Mouse (Mus musculus) limb, embryonic 15.5 days (tissue): ENCODE data around the gene Armh2. TPM values are rescaled to one million over a fixed set of nuclear protein-coding genes. Genes with fewer than 3 reads are reported as not detected.

ENCODE experiments used
- ATAC-seq: fragments of 200-750 bp; cut with Nextera tagmentation; 2 replicates; pipeline ENCODE4 v1.8.0; 2017; ENCODE audit warnings: low read depth, moderate TSS enrichment; ENCODE audit not compliant: insufficient number of reproducible peaks, low FRiP score, low TSS enrichment
- H3K27ac ChIP-seq: fragments of 300-500 bp; sonication (generic); 2 replicates; pipeline ENCODE4 v1.5.1; 2015; ENCODE audit warnings: moderate library complexity, mild to moderate bottlenecking, inconsistent platforms
- H3K27me3 ChIP-seq: fragments of 300-500 bp; sonication (generic); 2 replicates; pipeline ENCODE4 v1.6.1; 2015; ENCODE audit warnings: inconsistent platforms
- H3K36me3 ChIP-seq: fragments of 300-500 bp; sonication (generic); 2 replicates; pipeline ENCODE4 v1.6.1; 2015; ENCODE audit warnings: inconsistent platforms
- H3K4me1 ChIP-seq: fragments of 300-500 bp; sonication (generic); 2 replicates; pipeline ENCODE4 v1.6.1; 2015; ENCODE audit warnings: inconsistent platforms
- H3K4me2 ChIP-seq: fragments of 300-500 bp; sonication (generic); 2 replicates; pipeline ENCODE4 v1.6.1; 2015; ENCODE audit warnings: mild to moderate bottlenecking, inconsistent platforms
- H3K4me3 ChIP-seq: fragments of 300-500 bp; sonication (generic); 2 replicates; pipeline ENCODE4 v1.5.1; 2015; ENCODE audit warnings: mild to moderate bottlenecking, inconsistent platforms
- H3K9ac ChIP-seq: fragments of 300-500 bp; sonication (generic); 2 replicates; pipeline ENCODE4 v1.6.1; 2015; ENCODE audit warnings: inconsistent platforms
- H3K9me3 ChIP-seq: fragments of 300-500 bp; sonication (generic); 2 replicates; pipeline ENCODE4 v1.6.1; 2016; ENCODE audit warnings: inconsistent platforms
- WGBS: fragments of 180-500 bp; shearing (Covaris S2); methylation state at CpG from one replicate; pipeline ENCODE4 v1.1.7; 2015; 5-methylcytosine and 5-hydroxymethylcytosine counted together
- polyA plus RNA-seq: library from polyadenylated mRNA; unstranded; fragments of >200 nt; fragmentation: Nextera tagmentation; extraction: Ambion mirVana; gene quantifications from 2 replicates; pipeline ENCODE4 v1.2.1, GENCODE M21; 2015

Gene Armh2
- polyA plus RNA-seq, 1 experiment from 2014 or later: not detected

DNA sequence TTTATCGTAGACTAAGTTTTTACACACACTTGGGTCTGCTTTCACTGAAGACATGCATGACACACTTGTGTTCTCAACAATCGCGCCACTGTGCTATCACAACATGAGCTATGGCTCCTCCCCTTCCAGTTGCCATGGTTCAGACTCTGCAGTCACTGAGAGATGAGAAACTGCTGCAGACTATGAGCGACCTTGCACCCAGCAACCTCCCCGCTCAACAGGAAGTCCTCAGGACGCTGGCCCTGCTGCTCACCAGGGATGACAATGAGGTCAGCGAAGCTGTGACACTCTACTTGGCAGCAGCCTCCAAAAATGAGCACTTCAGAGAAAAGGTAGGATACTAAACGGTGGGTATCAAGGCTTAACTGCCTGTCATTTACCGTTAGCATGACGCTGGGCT is 19.5 kb upstream of the Armh2 start:
- Histone ChIP-seq H3K9ac (no peak overlapping the region), H3K36me3 (no peaks in the 10 kb centered on the region), H3K4me3 (no peak overlapping the region), H3K4me1 (no peaks in the 10 kb centered on the region), H3K4me2 (no peak overlapping the region), H3K9me3 (no peaks in the 10 kb centered on the region), H3K27ac (no peak overlapping the region), H3K27me3 (no peaks in the 10 kb centered on the region)
- no peak for ATAC-seq
- 73% methylated on average over 10 of the region's 10 CpGs for WGBS

DNA sequence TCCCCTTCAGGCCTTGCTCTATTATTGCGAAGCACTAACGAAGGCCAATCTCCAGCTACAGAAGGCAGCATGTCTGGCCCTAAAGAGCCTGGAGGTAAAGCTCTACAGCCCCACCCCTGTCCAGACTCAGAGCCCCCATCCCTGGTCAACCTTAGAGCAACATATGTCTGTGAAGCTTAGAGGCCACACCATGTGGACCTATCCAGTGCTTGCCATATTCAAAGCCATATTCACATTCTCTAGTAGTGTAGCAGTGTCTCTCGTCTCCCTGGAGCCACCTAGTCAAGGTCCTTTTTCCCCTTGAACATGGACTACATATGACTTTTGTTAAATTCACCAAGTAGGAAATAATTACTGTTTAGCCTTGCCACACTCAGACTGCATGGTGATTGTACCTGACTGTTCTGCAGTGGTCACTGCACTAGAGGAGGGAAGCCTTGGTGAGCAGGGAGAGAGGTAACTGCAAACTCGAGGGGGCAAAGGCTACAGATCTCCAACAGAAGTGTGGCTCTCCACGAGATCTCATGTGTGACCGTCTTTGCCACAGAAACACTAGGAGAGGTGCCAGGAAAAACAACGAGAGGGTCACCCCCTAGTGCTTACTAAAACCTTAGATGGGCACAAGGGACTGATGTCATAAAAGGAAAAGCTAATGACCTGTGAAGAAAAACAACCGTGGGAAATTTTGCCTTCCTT is 17.2 kb upstream of the Armh2 start:
- no peaks in the 10 kb centered on the region for H3K9me3 ChIP-seq
- H3K4me2 ChIP-seq: no peak overlapping the region

GRCm38 (mm10) chr13:24724395-24724759 is 16.7 kb upstream of the Armh2 start:
- Histone ChIP-seq H3K4me3 (no peak overlapping the region), H3K9ac (no peak overlapping the region), H3K4me1 (no peaks in the 10 kb centered on the region), H3K9me3 (no peaks in the 10 kb centered on the region), H3K27me3 (no peaks in the 10 kb centered on the region), H3K36me3 (no peaks in the 10 kb centered on the region), H3K4me2 (no peak overlapping the region), H3K27ac (no peak overlapping the region)
- no peak for ATAC-seq
- WGBS: 51% methylated on average over 4 of the region's 4 CpGs

More for the DNA sequence above, 17.2 kb upstream of the Armh2 start:
- H3K27ac ChIP-seq: no peak overlapping the region
- 53% methylated on average over 8 of the region's 8 CpGs for WGBS
- H3K9ac ChIP-seq: no peak overlapping the region
- no peaks in the 10 kb centered on the region for H3K4me1 ChIP-seq
- no peaks in the 10 kb centered on the region for H3K27me3 ChIP-seq
- no peak overlapping the region for H3K4me3 ChIP-seq
- no peak for ATAC-seq
- no peaks in the 10 kb centered on the region for H3K36me3 ChIP-seq

DNA sequence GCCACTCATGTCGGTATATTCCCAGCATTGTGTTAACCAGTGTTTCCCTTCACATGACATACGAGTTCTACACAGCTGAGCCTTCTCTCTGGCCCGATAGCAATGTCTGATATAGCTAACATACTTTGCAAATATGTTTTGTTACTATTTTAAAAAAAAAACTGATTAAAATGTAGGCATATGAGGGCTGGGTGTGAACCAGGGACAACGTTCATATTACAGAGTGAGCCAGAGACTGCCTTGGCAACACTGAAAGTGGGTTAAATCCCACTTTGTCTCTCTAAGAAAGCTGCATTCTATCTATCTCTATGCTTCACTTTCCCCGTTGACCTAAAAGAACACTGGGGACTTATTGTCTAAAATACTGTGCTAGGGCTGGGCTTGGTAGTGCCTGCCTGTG is 11.9 kb upstream of the Armh2 start:
- no peak for ATAC-seq
- no peaks in the 10 kb centered on the region for H3K36me3 ChIP-seq
- H3K9me3 ChIP-seq: no peaks in the 10 kb centered on the region
- H3K4me2 ChIP-seq: no peak overlapping the region
- no peaks in the 10 kb centered on the region for H3K4me1 ChIP-seq
- no peaks in the 10 kb centered on the region for H3K27me3 ChIP-seq
- H3K9ac ChIP-seq: no peak overlapping the region
- 89% methylated on average over 5 of the region's 5 CpGs for WGBS
- H3K4me3 ChIP-seq: no peak overlapping the region
- no peak overlapping the region for H3K27ac ChIP-seq

DNA sequence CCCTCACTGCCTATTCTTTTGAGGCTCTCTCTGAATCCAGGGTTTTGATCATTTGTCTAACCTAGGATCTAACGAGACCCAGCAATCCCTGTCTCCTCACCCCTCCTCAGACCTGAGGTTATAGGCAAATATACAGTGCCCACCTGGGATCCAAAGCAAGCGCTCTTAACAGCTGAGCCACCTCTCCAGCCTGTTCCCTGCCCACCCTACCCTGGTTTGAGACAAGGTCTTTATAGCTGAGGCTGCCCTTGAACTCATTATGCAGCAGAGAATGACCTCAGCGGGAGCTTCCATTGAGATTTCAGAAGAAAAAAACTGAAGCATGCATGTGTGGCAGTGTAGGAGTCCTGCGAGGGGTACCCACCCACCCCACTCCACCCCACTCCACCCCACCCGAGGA is 6.5 kb upstream of the Armh2 start:
- Histone ChIP-seq H3K4me2 (no peak overlapping the region), H3K4me1 (no peaks in the 10 kb centered on the region), H3K9me3 (no peaks in the 10 kb centered on the region), H3K4me3 (no peak overlapping the region), H3K27me3 (no peaks in the 10 kb centered on the region), H3K9ac (no peak overlapping the region), H3K27ac (no peak overlapping the region), H3K36me3 (no peaks in the 10 kb centered on the region)
- WGBS: 81% methylated on average over 5 of the region's 5 CpGs
- ATAC-seq: no peak

- no peak overlapping the region for H3K9ac ChIP-seq
- ATAC-seq: no peak
- no peaks in the 10 kb centered on the region for H3K27me3 ChIP-seq
- no peaks in the 10 kb centered on the region for H3K36me3 ChIP-seq
- H3K27ac ChIP-seq: no peak overlapping the region
- H3K4me1 ChIP-seq: no peaks in the 10 kb centered on the region
- H3K4me3 ChIP-seq: no peak overlapping the region
- no peak overlapping the region for H3K4me2 ChIP-seq
- 70% methylated on average over 6 of the region's 6 CpGs for WGBS
- no peaks in the 10 kb centered on the region for H3K9me3 ChIP-seq
These were observed 5.4 kb upstream of the Armh2 start for GRCm38 (mm10) chr13:24735608-24736131.

DNA sequence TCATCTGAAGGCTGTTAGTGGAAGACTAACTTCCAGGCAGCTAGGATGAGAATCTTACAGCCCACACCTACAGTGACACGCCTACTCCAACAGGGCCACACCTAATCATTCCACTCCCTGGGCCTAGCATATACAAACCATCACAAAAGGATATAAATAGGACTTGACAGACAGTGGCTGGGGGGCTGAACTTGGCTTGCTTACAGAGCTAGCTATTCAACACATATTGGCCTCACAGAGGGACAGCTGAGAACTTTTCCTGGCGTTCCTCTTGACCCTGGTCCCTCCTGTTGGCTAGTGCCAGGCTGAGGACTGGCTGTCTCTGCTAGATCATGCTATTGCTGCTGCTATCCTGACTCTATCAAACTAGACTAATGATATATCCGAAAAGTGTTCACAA is 6.8 kb downstream of the Armh2 start:
- Histone ChIP-seq H3K27ac (no peak overlapping the region), H3K9me3 (no peaks in the 10 kb centered on the region), H3K4me2 (no peak overlapping the region), H3K36me3 (peaks cover 15% of the 10 kb centered on the region), H3K9ac (no peak overlapping the region), H3K4me3 (no peak overlapping the region), H3K4me1 (no peaks in the 10 kb centered on the region), H3K27me3 (no peaks in the 10 kb centered on the region)
- 84% methylated on average over 3 of the region's 3 CpGs for WGBS
- no peak for ATAC-seq

- no peak for ATAC-seq
- Histone ChIP-seq H3K27me3 (no peaks in the 10 kb centered on the region), H3K27ac (no peak overlapping the region), H3K4me1 (no peaks in the 10 kb centered on the region), H3K9ac (no peak overlapping the region), H3K4me3 (no peak overlapping the region), H3K9me3 (no peaks in the 10 kb centered on the region), H3K4me2 (no peak overlapping the region), H3K36me3 (peaks cover 24% of the 10 kb centered on the region)
- 93% methylated on average over 8 of the region's 8 CpGs for WGBS
These were observed 9.8 kb downstream of the Armh2 start for GRCm38 (mm10) chr13:24750807-24751206.

- no peaks in the 10 kb centered on the region for H3K9me3 ChIP-seq
- H3K27me3 ChIP-seq: no peaks in the 10 kb centered on the region
- peaks cover 29% of the 10 kb centered on the region for H3K36me3 ChIP-seq
- no peak overlapping the region for H3K4me3 ChIP-seq
- ATAC-seq: no peak
- H3K4me2 ChIP-seq: no peak overlapping the region
- H3K27ac ChIP-seq: no peak overlapping the region
- 89% methylated on average over 8 of the region's 8 CpGs for WGBS
- H3K9ac ChIP-seq: no peak overlapping the region
- H3K4me1 ChIP-seq: no peaks in the 10 kb centered on the region
These were observed 10.4 kb downstream of the Armh2 start for GRCm38 (mm10) chr13:24751396-24751795.

DNA sequence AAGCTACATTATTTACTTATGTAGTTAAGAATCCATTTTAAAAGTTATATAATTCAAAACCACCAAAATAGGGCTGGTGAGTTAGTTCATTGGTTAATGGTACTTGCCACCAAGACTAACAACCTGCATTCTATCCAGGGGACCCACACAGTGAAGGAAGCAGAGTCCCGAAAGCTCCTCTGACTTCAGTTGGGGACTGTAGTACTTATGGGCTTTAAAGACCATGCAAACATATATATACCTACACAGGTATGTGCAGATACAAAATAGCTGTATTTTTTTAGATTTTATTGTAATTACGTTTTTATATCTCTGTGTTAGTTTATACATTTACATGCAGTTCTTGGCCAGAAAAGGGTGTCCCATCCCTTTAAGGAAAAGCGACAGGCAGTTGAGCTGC is 15.7 kb downstream of the Armh2 start:
- 91% methylated on average over 3 of the region's 3 CpGs for WGBS
- no peak overlapping the region for H3K4me2 ChIP-seq
- ATAC-seq: no peak
- no peaks in the 10 kb centered on the region for H3K9me3 ChIP-seq
- H3K4me1 ChIP-seq: peaks cover 9% of the 10 kb centered on the region
- no peak overlapping the region for H3K9ac ChIP-seq
- H3K27me3 ChIP-seq: no peaks in the 10 kb centered on the region
- H3K27ac ChIP-seq: no peak overlapping the region
- peaks cover 18% of the 10 kb centered on the region; the same call in 1 of the 2 replicates for H3K36me3 ChIP-seq
- no peak overlapping the region for H3K4me3 ChIP-seq

DNA sequence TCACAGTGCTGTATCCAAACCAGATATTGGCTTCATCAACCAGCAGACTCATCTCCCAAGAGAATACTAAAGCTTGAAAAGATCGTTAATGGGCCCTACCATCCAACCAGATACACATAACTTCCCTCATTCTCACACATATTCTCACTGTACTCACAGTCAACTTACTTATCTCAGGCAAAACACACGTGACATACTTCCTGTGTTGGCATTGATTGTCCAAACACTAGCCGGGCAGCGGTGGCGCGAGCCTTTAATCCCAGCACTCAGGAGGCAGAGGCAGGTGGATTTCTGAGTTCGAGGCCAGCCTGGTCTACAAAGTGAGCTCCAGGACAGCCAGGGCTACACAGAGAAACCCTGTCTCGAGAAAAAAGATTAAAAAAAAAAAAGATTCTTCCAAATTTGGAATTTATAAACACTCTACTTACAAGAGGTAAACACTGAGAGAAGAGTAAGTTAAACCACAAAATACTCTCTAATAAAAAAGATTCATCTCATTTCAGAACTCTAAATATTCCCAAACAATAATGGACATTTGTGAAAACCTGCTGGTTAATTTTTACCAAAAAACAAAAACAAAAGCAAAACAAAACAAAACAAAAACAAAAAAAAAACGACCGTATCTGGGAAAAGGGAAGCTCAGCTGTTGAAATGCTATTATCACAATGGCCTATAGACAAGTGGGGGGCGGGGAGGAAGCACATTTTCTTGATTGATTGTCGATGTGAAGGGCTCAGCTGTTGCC is 17.0 kb downstream of the Armh2 start:
- no peaks in the 10 kb centered on the region for H3K9me3 ChIP-seq
- WGBS: 87% methylated on average over 12 of the region's 12 CpGs
- no peak overlapping the region for H3K27ac ChIP-seq
- no peak overlapping the region for H3K9ac ChIP-seq
- H3K4me2 ChIP-seq: no peak overlapping the region
- no peak overlapping the region for H3K4me3 ChIP-seq
- ATAC-seq: no peak
- H3K36me3 ChIP-seq: peaks cover 15% of the 10 kb centered on the region; the same call in 1 of the 2 replicates
- H3K27me3 ChIP-seq: no peaks in the 10 kb centered on the region
- H3K4me1 ChIP-seq: peaks cover 16% of the 10 kb centered on the region

GRCm38 (mm10) chr13:24759451-24759850 is 18.4 kb downstream of the Armh2 start:
- no peak overlapping the region for H3K4me2 ChIP-seq
- H3K9ac ChIP-seq: no peak overlapping the region
- no peaks in the 10 kb centered on the region for H3K27me3 ChIP-seq
- H3K9me3 ChIP-seq: no peaks in the 10 kb centered on the region
- 88% methylated on average over 10 of the region's 10 CpGs for WGBS
- ATAC-seq: no peak
- peaks cover 8% of the 10 kb centered on the region; the same call in 1 of the 2 replicates for H3K36me3 ChIP-seq
- H3K4me1 ChIP-seq: peaks cover 16% of the 10 kb centered on the region
- H3K4me3 ChIP-seq: no peak overlapping the region
- H3K27ac ChIP-seq: no peak overlapping the region
